Mouse (Mus musculus): ENCODE measurements around the gene Atp5k.

Atp5k gene

GRCm38 (mm10) chr5:108427186-108427585 lies 7.1 kb downstream of the Atp5k start:
- peak in 1 of 2 experiments; percentile 55 for DNase-seq (ENCODE audit: low spot score in 2 of 2)

DNA sequence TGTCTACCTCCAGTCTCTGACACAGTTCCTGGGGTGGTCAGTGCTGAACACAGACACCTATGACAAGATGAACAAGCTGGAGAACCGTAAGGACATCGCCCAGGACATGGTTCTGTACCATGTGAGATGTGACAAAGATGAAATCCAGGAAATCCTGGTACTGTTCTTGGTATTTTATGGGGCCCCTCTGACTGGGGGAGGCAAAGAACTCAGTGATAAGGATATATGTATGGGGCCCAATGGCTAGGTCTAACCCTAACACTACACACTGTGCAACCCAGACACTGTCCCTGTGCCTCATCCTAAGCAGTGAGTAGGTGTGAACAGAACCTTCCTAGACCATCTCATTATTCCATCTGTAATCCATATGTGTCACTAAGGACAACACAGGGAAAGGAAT lies 10.8 kb downstream of the Atp5k start:
- DNase-seq (ENCODE audit: low spot score in 2 of 2), result no peak

GRCm38 (mm10) chr5:108422741-108423140 lies 11.5 kb downstream of the Atp5k start:
- DNase-seq (ENCODE audit: low spot score in 2 of 2), result no peak

DNA sequence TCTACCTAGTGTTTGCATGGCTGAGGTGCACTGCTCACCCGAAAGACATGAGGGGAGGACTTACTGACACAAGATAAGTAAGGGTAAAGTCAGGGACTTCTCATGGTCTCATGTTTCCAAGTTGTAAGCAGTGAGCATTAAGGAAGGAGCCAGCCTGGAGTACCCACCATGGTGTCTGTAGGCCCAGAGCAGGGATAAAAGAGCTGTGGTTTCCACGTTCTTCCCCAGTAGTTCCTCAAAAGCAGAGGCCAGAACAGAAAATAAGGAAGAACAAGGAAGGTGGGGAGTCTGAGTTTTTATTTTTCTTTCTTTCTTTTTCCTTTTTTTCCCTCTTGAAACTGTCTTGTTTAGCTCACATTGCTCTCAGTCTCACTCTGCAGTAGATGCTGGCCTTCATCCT lies 19.5 kb downstream of the Atp5k start:
- DNase-seq (ENCODE audit: low spot score in 2 of 2), result no peak

DNA sequence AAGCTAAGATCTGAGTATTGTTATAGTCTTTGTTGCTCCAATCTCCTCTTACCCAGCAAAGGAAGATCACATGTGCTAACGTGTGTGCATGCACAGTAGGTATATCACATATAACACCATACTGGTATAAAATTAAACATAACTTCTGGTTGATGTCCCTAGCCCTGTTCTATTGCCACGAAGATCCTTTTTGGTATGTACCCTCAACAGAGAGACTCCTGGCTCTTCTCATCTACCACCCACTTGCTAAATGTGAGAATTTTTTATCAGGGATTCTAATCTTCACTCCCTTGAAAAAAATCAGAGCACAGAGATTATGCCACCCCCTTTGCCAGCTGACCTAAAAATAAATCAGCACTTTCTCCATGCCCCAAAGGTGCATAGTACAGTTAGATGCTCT lies 27.3 kb downstream of the Atp5k start:
- no peak for DNase-seq (ENCODE audit: low spot score in 2 of 2)

DNA sequence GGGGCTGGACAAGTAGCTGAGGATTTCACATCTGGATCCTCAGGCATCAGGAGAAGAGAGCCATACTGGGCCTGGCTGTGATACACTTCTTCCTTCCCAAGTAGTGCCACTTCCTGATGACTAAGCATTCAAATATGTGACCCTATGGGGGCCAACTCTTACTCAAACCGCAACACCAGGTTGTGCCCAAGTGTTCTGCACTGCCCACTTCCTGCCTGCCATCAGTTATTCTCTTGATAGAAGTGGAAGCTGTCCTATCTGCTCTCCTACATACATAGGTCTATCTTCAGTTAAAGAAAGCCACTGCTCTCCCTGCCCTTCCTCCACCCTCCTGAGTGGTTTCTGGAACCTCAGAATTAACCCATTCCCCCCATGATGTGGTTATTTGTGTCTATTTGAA lies 28.8 kb downstream of the Atp5k start:
- no peak for DNase-seq (ENCODE audit: low spot score in 2 of 2)

GRCm38 (mm10) chr5:108403453-108403852 lies 30.8 kb downstream of the Atp5k start:
- DNase-seq (ENCODE audit: low spot score in 2 of 2), result no peak

DNA sequence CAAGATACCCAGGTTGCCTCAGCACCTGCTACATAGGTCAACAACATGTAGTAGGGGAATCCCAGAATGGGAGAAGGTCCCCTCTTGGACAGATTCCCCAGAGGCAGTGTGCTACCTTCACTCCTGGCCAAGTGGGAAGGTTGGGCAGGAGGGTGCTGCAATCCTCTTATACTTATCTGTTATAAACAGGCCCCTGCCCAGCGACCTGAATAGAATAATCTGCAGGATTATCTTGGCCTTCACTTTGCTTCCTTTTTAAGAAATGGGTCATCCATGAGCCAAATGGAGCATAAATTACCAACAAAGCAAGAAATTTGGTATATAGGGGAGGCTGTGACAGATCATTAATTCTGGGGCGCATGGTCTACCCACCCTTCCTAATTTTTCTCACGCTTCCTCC lies 44.5 kb downstream of the Atp5k start:
- DNase-seq (ENCODE audit: low spot score in 2 of 2), result no peak

DNA sequence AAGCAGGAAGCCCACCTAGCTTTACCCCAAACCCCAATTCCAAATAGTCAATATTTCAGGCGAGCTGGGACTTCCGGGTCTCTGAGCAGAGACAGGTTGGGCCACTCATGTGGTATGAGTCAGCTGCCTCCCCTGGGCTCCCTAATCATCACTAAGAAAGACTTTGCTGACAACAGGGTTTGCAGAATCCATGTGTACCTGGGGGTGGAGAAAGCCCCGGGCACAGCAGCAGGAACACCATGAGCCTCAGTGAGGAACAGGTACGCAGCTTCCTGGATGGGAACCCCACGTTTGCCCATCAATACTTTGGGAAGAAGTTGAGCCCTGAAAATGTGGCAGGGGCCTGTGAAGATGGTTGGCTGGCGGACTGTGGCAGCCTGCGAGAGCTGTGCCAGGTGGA lies 46.0 kb downstream of the Atp5k start, which contains the start of gene Pde6b:
Gene Pde6b (plus strand): TSS at position 191 of the 400 bp plus-strand sequence.
- DNase-seq (ENCODE audit: low spot score in 2 of 2), result no peak

DNA sequence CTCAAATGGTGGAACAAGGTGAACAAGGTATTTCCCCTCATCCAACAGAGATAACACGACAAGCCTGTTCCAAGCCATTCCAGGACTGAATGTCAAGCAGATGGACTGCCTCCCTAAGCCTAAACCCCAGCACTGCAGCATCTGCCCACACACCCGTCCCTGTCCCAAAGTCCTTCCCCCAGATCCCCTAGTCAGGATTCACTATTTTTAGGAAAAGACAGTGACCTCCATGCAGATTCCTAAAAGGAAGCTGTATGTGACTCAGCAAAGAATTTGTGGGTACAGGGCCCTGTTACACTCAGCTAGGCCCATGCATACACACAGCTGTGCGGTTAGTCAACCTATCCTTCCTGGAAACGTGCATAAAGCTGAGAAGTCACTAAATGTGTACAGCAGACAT lies 47.8 kb downstream of the Atp5k start:
- no peak for DNase-seq (ENCODE audit: low spot score in 2 of 2)

DNA sequence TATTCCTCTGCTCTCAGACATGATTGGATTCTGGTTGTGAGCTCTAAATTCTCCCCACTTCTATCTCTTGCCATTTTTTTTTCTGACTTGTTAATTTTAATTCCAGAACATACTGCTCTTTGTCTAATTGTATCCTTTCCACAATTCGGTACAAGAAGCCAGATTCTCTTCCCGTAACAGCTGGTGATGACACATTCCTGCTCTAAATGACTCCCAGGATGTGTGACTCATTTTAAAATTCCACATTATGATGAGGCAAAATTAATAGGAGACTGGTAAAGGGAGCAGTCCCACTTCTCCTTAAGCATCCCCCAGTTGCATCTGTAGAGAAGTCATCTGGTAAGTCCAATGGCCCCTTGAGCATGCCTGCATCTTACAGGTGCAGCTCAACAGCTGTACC lies 48.6 kb downstream of the Atp5k start:
- peak; percentile 71 to 78 for DNase-seq (ENCODE audit: low spot score in 2 of 2)

Data from left cerebral cortex, adult 9 months (tissue).